Mouse (Mus musculus): Measurements from ENCODE around the gene Srsf10. TPM values are rescaled to one million over a fixed set of nuclear protein-coding genes. Genes with fewer than 3 reads are reported as not detected.

Gene Srsf10
- polyA plus RNA-seq, 1 experiment from 2014 or later: 361 TPM

- H3K36me3 ChIP-seq: 0 out of 2 replicates have a peak, but pooled peaks cover 5% of the 10 kb centered on the region
- no peaks in the 10 kb centered on the region for H3K9me3 ChIP-seq
- no peak for ATAC-seq (ENCODE audit: insufficient number of reproducible peaks, insufficient read depth, low FRiP score, low TSS enrichment)
- H3K4me2 ChIP-seq (replicated peaks): peak overlapping the region; percentile 70
- H3K27ac ChIP-seq: no peak overlapping the region
- H3K27me3 ChIP-seq: no peaks in the 10 kb centered on the region
- peak overlapping the region; percentile 98 for H3K9ac ChIP-seq
- peaks cover 29% of the 10 kb centered on the region for H3K4me1 ChIP-seq
- peak overlapping the region; percentile 92 for H3K4me3 ChIP-seq
- 9% methylated on average over 7 of the region's 7 CpGs for WGBS
Observed at GRCm38 (mm10) chr4:135857597-135858186, 2.1 kb downstream of the Srsf10 start.

- no peak for ATAC-seq (ENCODE audit: insufficient number of reproducible peaks, insufficient read depth, low FRiP score, low TSS enrichment)
- Histone ChIP-seq H3K27me3 (no peaks in the 10 kb centered on the region), H3K9me3 (no peaks in the 10 kb centered on the region), H3K4me2 (replicated peaks) (no peak overlapping the region), H3K36me3 (peaks cover 15% of the 10 kb centered on the region), H3K4me1 (peaks cover 15% of the 10 kb centered on the region), H3K27ac (no peak overlapping the region), H3K4me3 (no peak overlapping the region), H3K9ac (no peak overlapping the region)
- 60% methylated on average over 2 of the region's 2 CpGs for WGBS
Observed at GRCm38 (mm10) chr4:135868996-135869395, 13.4 kb downstream of the Srsf10 start.

- Histone ChIP-seq H3K9me3 (no peaks in the 10 kb centered on the region), H3K4me2 (replicated peaks) (peak overlapping the region; percentile 30), H3K4me1 (peaks cover 28% of the 10 kb centered on the region), H3K27me3 (no peaks in the 10 kb centered on the region), H3K4me3 (peak overlapping the region; percentile 14; the same call in 1 of the 2 replicates), H3K36me3 (peaks cover 15% of the 10 kb centered on the region), H3K9ac (no peak overlapping the region), H3K27ac (no peak overlapping the region)
- 39% methylated on average over 2 of the region's 2 CpGs for WGBS
- ATAC-seq (ENCODE audit: insufficient number of reproducible peaks, insufficient read depth, low FRiP score, low TSS enrichment): no peak
Observed at GRCm38 (mm10) chr4:135870227-135871023, 14.9 kb downstream of the Srsf10 start.

GRCm38 (mm10) chr4:135872015-135872414 lies 16.5 kb downstream of the Srsf10 start:
- 47% methylated on average over 3 of the region's 3 CpGs for WGBS
- no peaks in the 10 kb centered on the region for H3K9me3 ChIP-seq
- H3K36me3 ChIP-seq: peaks cover 10% of the 10 kb centered on the region
- H3K4me1 ChIP-seq: peaks cover 42% of the 10 kb centered on the region
- H3K4me2 ChIP-seq (replicated peaks): peak overlapping the region; percentile 75
- ATAC-seq (ENCODE audit: insufficient number of reproducible peaks, insufficient read depth, low FRiP score, low TSS enrichment): no peak
- H3K9ac ChIP-seq: peak overlapping the region; percentile 91; the same call in 1 of the 2 replicates
- peak overlapping the region; percentile 74 for H3K4me3 ChIP-seq
- H3K27ac ChIP-seq: 0 out of 2 replicates have a peak overlapping the region, but pooled peaks have one; percentile 100
- no peaks in the 10 kb centered on the region for H3K27me3 ChIP-seq

GRCm38 (mm10) chr4:135872589-135873391 lies 17.2 kb downstream of the Srsf10 start:
- Histone ChIP-seq H3K4me1 (peaks cover 45% of the 10 kb centered on the region), H3K27me3 (no peaks in the 10 kb centered on the region), H3K9ac (peak overlapping the region; percentile 91), H3K27ac (peak overlapping the region; percentile 100), H3K36me3 (peaks cover 10% of the 10 kb centered on the region), H3K9me3 (no peaks in the 10 kb centered on the region), H3K4me3 (peak overlapping the region; percentile 74), H3K4me2 (replicated peaks) (peak overlapping the region; percentile 75)
- WGBS: 8% methylated on average over 17 of the region's 17 CpGs
- ATAC-seq (ENCODE audit: insufficient number of reproducible peaks, insufficient read depth, low FRiP score, low TSS enrichment): no peak

- Histone ChIP-seq H3K36me3 (peaks cover 10% of the 10 kb centered on the region), H3K9me3 (no peaks in the 10 kb centered on the region), H3K27ac (peak within 1 kb of the TSS; percentile 100), H3K4me3 (peak within 1 kb of the TSS; percentile 74), H3K4me1 (peaks cover 46% of the 10 kb centered on the region), H3K4me2 (replicated peaks) (peak within 1 kb of the TSS; percentile 75), H3K27me3 (no peaks in the 10 kb centered on the region), H3K9ac (peak within 1 kb of the TSS; percentile 91)
- ATAC-seq (ENCODE audit: insufficient number of reproducible peaks, insufficient read depth, low FRiP score, low TSS enrichment): peak; percentile 93
- WGBS: under 1% methylated on average over 59 of the region's 60 CpGs
Observed at GRCm38 (mm10) chr4:135873526-135874202, 18.1 kb downstream of the Srsf10 start, which contains the start of gene Pnrc2. Gene Pnrc2 (minus strand): TSS chr4:135873850.

- WGBS: 85% methylated on average over 10 of the region's 10 CpGs
- Histone ChIP-seq H3K27ac (peak overlapping the region; percentile 100), H3K36me3 (peaks cover 10% of the 10 kb centered on the region), H3K9ac (0 out of 2 replicates have a peak overlapping the region, but pooled peaks have one; percentile 91), H3K27me3 (no peaks in the 10 kb centered on the region), H3K4me3 (peak overlapping the region; percentile 74), H3K9me3 (no peaks in the 10 kb centered on the region), H3K4me1 (peaks cover 46% of the 10 kb centered on the region), H3K4me2 (replicated peaks) (peak overlapping the region; percentile 75; the same call in 1 of the 2 replicates)
- ATAC-seq (ENCODE audit: insufficient number of reproducible peaks, insufficient read depth, low FRiP score, low TSS enrichment): no peak
Observed at GRCm38 (mm10) chr4:135874564-135875535, 19.3 kb downstream of the Srsf10 start.

- Histone ChIP-seq H3K4me2 (replicated peaks) (peak overlapping the region; percentile 46; the same call in 1 of the 2 replicates), H3K4me3 (no peak overlapping the region), H3K9ac (no peak overlapping the region), H3K27ac (peak overlapping the region; percentile 70; the same call in 1 of the 2 replicates), H3K27me3 (no peaks in the 10 kb centered on the region), H3K9me3 (no peaks in the 10 kb centered on the region), H3K36me3 (peaks cover 8% of the 10 kb centered on the region), H3K4me1 (peaks cover 43% of the 10 kb centered on the region)
- ATAC-seq (ENCODE audit: insufficient number of reproducible peaks, insufficient read depth, low FRiP score, low TSS enrichment): no peak
- WGBS: 35% methylated on average over 7 of the region's 7 CpGs
Observed at GRCm38 (mm10) chr4:135875546-135875945, 20.0 kb downstream of the Srsf10 start.

- Histone ChIP-seq H3K4me3 (peak overlapping the region; percentile 25), H3K4me1 (peaks cover 42% of the 10 kb centered on the region)
- ATAC-seq (ENCODE audit: insufficient number of reproducible peaks, insufficient read depth, low FRiP score, low TSS enrichment): no peak
Observed at GRCm38 (mm10) chr4:135875991-135876582, 20.5 kb downstream of the Srsf10 start.

GRCm38 (mm10) chr4:135876583-135877020 lies 21.1 kb downstream of the Srsf10 start:
- Histone ChIP-seq H3K4me2 (replicated peaks) (peak overlapping the region; percentile 46), H3K36me3 (peaks cover 4% of the 10 kb centered on the region; the same call in 1 of the 2 replicates), H3K27ac (peak overlapping the region; percentile 70), H3K4me3 (peak overlapping the region; percentile 25), H3K9me3 (no peaks in the 10 kb centered on the region), H3K27me3 (no peaks in the 10 kb centered on the region), H3K4me1 (peaks cover 39% of the 10 kb centered on the region), H3K9ac (peak overlapping the region; percentile 24)
- WGBS: 2% methylated on average over 16 of the region's 16 CpGs
- no peak for ATAC-seq (ENCODE audit: insufficient number of reproducible peaks, insufficient read depth, low FRiP score, low TSS enrichment)

More at GRCm38 (mm10) chr4:135875991-135876582, 20.5 kb downstream of the Srsf10 start:
- peaks cover 7% of the 10 kb centered on the region for H3K36me3 ChIP-seq
- H3K9me3 ChIP-seq: no peaks in the 10 kb centered on the region
- peak overlapping the region; percentile 24; the same call in 1 of the 2 replicates for H3K9ac ChIP-seq
- H3K27me3 ChIP-seq: no peaks in the 10 kb centered on the region
- peak overlapping the region; percentile 46 for H3K4me2 ChIP-seq (replicated peaks)
- peak overlapping the region; percentile 70; the same call in 1 of the 2 replicates for H3K27ac ChIP-seq
- WGBS: 7% methylated on average over 9 of the region's 9 CpGs

Data from embryonic facial prominence, embryonic 12.5 days (tissue).